Mouse (Mus musculus) intestine, embryonic 15.5 days (tissue): ENCODE measurements around the gene Galnt2. TPM values are rescaled to one million over a fixed set of nuclear protein-coding genes. Genes with fewer than 3 reads are reported as not detected.
A peak's percentile ranks its signal among the peaks of the same experiment; 100 is the strongest.

Experiments
- ATAC-seq: fragments of 200-750 bp; cut with Nextera tagmentation; 2 replicates; pipeline ENCODE4 v1.8.0; 2017; ENCODE audit warnings: moderate TSS enrichment, moderate library complexity
- H3K27ac ChIP-seq: fragments of 300-500 bp; sonication (generic); 2 replicates; pipeline ENCODE4 v1.5.1; 2015; ENCODE audit warnings: mild to moderate bottlenecking, inconsistent platforms
- H3K27me3 ChIP-seq: fragments of 300-500 bp; sonication (generic); replicated peaks from 2 replicates; pipeline ENCODE4 v1.6.1; 2015; ENCODE audit warnings: inconsistent platforms
- H3K36me3 ChIP-seq: fragments of 300-500 bp; sonication (generic); 2 replicates; pipeline ENCODE4 v1.6.1; 2015; ENCODE audit warnings: inconsistent platforms
- H3K4me1 ChIP-seq: fragments of 300-500 bp; sonication (generic); replicated peaks from 2 replicates; pipeline ENCODE4 v1.6.1; 2015; ENCODE audit warnings: inconsistent platforms
- H3K4me2 ChIP-seq: fragments of 300-500 bp; sonication (generic); replicated peaks from 2 replicates; pipeline ENCODE4 v1.6.1; 2015; ENCODE audit warnings: mild to moderate bottlenecking, inconsistent platforms
- H3K4me3 ChIP-seq: fragments of 300-500 bp; sonication (generic); replicated peaks from 2 replicates; pipeline ENCODE4 v1.5.1; 2015; ENCODE audit warnings: inconsistent platforms
- H3K9ac ChIP-seq: fragments of 300-500 bp; sonication (generic); 2 replicates; pipeline ENCODE4 v1.6.1; 2015; ENCODE audit warnings: inconsistent platforms
- H3K9me3 ChIP-seq: fragments of 300-500 bp; sonication (generic); 2 replicates; pipeline ENCODE4 v1.6.1; 2016; ENCODE audit warnings: inconsistent platforms
- WGBS: fragments of 180-500 bp; shearing (Covaris S2); methylation state at CpG from one replicate; pipeline ENCODE4 v1.1.7; 2015; 5-methylcytosine and 5-hydroxymethylcytosine counted together
- polyA plus RNA-seq: library from polyadenylated mRNA; unstranded; fragments of >200 nt; fragmentation: Nextera tagmentation; extraction: Ambion mirVana; gene quantifications from 2 replicates; pipeline ENCODE4 v1.2.1, GENCODE M21; 2015

The Galnt2 gene
- polyA plus RNA-seq, 1 experiment from 2014 or later, result 66.9 TPM

GRCm38 (mm10) chr8:124303211-124303902, 72.2 kb downstream of the Galnt2 start:
- Histone ChIP-seq H3K4me2 (no peak overlapping the region), H3K4me3 (no peak overlapping the region), H3K9me3 (no peaks in the 10 kb centered on the region), H3K27ac (no peak overlapping the region), H3K4me1 (peaks cover 5% of the 10 kb centered on the region; the same call in 1 of the 2 replicates), H3K9ac (no peak overlapping the region), H3K36me3 (no peaks in the 10 kb centered on the region), H3K27me3 (no peaks in the 10 kb centered on the region)
- no peak for ATAC-seq
- WGBS, result 84% methylated on average over 15 of the region's 15 CpGs

GRCm38 (mm10) chr8:124304141-124304540, 73.0 kb downstream of the Galnt2 start:
- no peak for ATAC-seq
- no peak overlapping the region for H3K9ac ChIP-seq
- H3K4me1 ChIP-seq, result peaks cover 5% of the 10 kb centered on the region; the same call in 1 of the 2 replicates

DNA sequence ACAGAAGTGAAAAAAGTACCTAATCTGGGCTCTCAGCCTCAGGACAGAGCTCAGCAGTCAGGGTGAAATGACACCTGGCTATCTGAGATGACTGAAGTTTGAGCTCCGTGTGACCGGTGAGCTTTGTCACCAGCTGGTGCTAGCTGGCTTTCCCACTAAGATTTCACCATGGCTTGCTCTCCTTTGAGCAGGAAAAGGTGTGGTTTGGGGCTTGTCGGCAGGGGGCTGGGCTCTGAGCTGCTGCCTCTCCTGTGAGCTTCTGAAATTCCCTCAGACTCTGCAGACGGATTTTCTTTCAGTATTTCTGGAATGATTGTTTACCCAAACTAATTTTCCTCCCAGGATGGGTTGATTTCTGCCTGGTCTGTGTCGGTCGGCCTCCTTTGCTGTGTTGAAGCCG, 75.4 kb downstream of the Galnt2 start:
- Histone ChIP-seq H3K4me3 (no peak overlapping the region), H3K4me2 (no peak overlapping the region), H3K27ac (0 out of 2 replicates have a peak overlapping the region, but pooled peaks have one; percentile 28), H3K4me1 (peaks cover 5% of the 10 kb centered on the region; the same call in 1 of the 2 replicates), H3K36me3 (no peaks in the 10 kb centered on the region), H3K9ac (no peak overlapping the region), H3K27me3 (no peaks in the 10 kb centered on the region), H3K9me3 (no peaks in the 10 kb centered on the region)
- WGBS, result 39% methylated on average over 7 of the region's 7 CpGs
- ATAC-seq, result no peak

More at GRCm38 (mm10) chr8:124304141-124304540, 73.0 kb downstream of the Galnt2 start:
- Histone ChIP-seq H3K4me2 (no peak overlapping the region), H3K27ac (no peak overlapping the region), H3K4me3 (no peak overlapping the region), H3K9me3 (no peaks in the 10 kb centered on the region), H3K36me3 (no peaks in the 10 kb centered on the region), H3K27me3 (no peaks in the 10 kb centered on the region)
- WGBS, result 87% methylated on average over 4 of the region's 4 CpGs

DNA sequence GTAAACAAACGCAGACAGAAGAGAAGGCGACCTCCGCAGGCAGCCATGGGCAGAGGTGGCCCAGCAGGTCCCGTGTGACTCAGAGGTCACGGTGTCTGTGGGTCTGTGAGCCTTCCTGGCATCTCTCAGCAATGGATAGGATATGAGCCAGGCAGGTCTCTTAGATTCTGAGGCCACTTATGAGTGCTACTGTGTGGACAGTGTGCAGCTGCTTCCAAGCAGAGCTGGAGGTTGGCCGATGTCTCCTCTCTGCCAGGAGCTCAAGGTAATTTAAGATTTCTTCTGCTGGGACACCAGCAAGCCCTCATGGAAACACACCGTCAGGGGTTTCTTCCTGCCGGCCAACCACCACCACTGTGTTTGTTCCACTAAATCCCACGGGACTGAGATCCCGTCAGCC, 76.5 kb downstream of the Galnt2 start:
- 84% methylated on average over 10 of the region's 10 CpGs for WGBS
- Histone ChIP-seq H3K4me3 (no peak overlapping the region), H3K4me2 (no peak overlapping the region), H3K27ac (no peak overlapping the region), H3K4me1 (peaks cover 5% of the 10 kb centered on the region; the same call in 1 of the 2 replicates), H3K9me3 (no peaks in the 10 kb centered on the region), H3K36me3 (no peaks in the 10 kb centered on the region), H3K9ac (no peak overlapping the region), H3K27me3 (no peaks in the 10 kb centered on the region)
- ATAC-seq, result no peak

GRCm38 (mm10) chr8:124310509-124310908, 79.3 kb downstream of the Galnt2 start:
- Histone ChIP-seq H3K4me2 (no peak overlapping the region), H3K4me3 (no peak overlapping the region), H3K9ac (no peak overlapping the region), H3K27me3 (no peaks in the 10 kb centered on the region), H3K9me3 (no peaks in the 10 kb centered on the region), H3K4me1 (peaks cover 14% of the 10 kb centered on the region), H3K27ac (no peak overlapping the region), H3K36me3 (no peaks in the 10 kb centered on the region)
- ATAC-seq, result no peak
- WGBS, result 90% methylated on average over 13 of the region's 13 CpGs

- no peak for ATAC-seq
- no peak overlapping the region for H3K4me2 ChIP-seq
- no peak overlapping the region for H3K27ac ChIP-seq
- H3K9ac ChIP-seq, result no peak overlapping the region
- no peaks in the 10 kb centered on the region for H3K36me3 ChIP-seq
- H3K4me1 ChIP-seq, result peaks cover 14% of the 10 kb centered on the region
- H3K9me3 ChIP-seq, result no peaks in the 10 kb centered on the region
- WGBS, result 91% methylated on average over 6 of the region's 6 CpGs
- no peak overlapping the region for H3K4me3 ChIP-seq
- no peaks in the 10 kb centered on the region for H3K27me3 ChIP-seq
These were observed 79.9 kb downstream of the Galnt2 start for GRCm38 (mm10) chr8:124311111-124311510.

- no peak overlapping the region for H3K27ac ChIP-seq
- no peak overlapping the region for H3K4me3 ChIP-seq
- no peak for ATAC-seq
- no peaks in the 10 kb centered on the region for H3K27me3 ChIP-seq
- no peak overlapping the region for H3K4me2 ChIP-seq
- peaks cover 9% of the 10 kb centered on the region; the same call in 1 of the 2 replicates for H3K4me1 ChIP-seq
- no peak overlapping the region for H3K9ac ChIP-seq
- 93% methylated on average over 17 of the region's 17 CpGs for WGBS
- H3K36me3 ChIP-seq, result no peaks in the 10 kb centered on the region
- no peaks in the 10 kb centered on the region for H3K9me3 ChIP-seq
These were observed 80.5 kb downstream of the Galnt2 start for GRCm38 (mm10) chr8:124311723-124312122.

GRCm38 (mm10) chr8:124312228-124312627, 81.0 kb downstream of the Galnt2 start:
- Histone ChIP-seq H3K4me2 (no peak overlapping the region), H3K4me1 (peaks cover 13% of the 10 kb centered on the region), H3K36me3 (no peaks in the 10 kb centered on the region), H3K4me3 (no peak overlapping the region), H3K9me3 (no peaks in the 10 kb centered on the region), H3K27ac (no peak overlapping the region), H3K9ac (no peak overlapping the region), H3K27me3 (no peaks in the 10 kb centered on the region)
- 89% methylated on average over 10 of the region's 10 CpGs for WGBS
- no peak for ATAC-seq

DNA sequence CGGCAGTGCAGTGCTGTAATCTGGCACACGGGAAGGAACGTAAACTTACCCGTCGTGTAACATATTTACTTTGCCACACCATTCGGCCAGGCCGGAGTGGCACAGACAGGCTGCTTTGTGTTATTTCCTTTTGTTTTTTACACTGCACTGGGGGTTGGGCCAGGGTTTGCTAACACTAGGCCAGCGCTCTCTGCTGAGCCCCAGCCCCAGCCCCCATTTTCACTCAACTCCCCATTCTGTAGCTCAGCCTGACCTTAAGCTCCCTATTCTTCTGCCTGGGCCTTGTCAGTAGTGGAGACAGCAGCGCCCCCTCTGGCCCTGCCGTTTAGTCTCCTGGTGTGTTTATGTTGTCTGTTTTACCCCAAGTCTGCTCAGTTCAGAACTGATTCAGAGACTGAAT, 83.6 kb downstream of the Galnt2 start:
- ATAC-seq, result no peak
- H3K27ac ChIP-seq, result 0 out of 2 replicates have a peak overlapping the region, but pooled peaks have one; percentile 1
- H3K9me3 ChIP-seq, result no peaks in the 10 kb centered on the region
- no peaks in the 10 kb centered on the region for H3K27me3 ChIP-seq
- peaks cover 19% of the 10 kb centered on the region for H3K4me1 ChIP-seq
- H3K36me3 ChIP-seq, result no peaks in the 10 kb centered on the region
- no peak overlapping the region for H3K4me3 ChIP-seq
- WGBS, result 32% methylated on average over 10 of the region's 10 CpGs
- H3K4me2 ChIP-seq, result no peak overlapping the region
- H3K9ac ChIP-seq, result no peak overlapping the region

GRCm38 (mm10) chr8:124316466-124317136, 85.4 kb downstream of the Galnt2 start:
- Histone ChIP-seq H3K36me3 (no peaks in the 10 kb centered on the region), H3K27ac (no peak overlapping the region), H3K4me2 (no peak overlapping the region), H3K9ac (no peak overlapping the region; the same call in 1 of the 2 replicates), H3K27me3 (no peaks in the 10 kb centered on the region), H3K4me3 (no peak overlapping the region), H3K4me1 (peaks cover 22% of the 10 kb centered on the region), H3K9me3 (no peaks in the 10 kb centered on the region)
- ATAC-seq, result no peak
- 54% methylated on average over 12 of the region's 12 CpGs for WGBS

DNA sequence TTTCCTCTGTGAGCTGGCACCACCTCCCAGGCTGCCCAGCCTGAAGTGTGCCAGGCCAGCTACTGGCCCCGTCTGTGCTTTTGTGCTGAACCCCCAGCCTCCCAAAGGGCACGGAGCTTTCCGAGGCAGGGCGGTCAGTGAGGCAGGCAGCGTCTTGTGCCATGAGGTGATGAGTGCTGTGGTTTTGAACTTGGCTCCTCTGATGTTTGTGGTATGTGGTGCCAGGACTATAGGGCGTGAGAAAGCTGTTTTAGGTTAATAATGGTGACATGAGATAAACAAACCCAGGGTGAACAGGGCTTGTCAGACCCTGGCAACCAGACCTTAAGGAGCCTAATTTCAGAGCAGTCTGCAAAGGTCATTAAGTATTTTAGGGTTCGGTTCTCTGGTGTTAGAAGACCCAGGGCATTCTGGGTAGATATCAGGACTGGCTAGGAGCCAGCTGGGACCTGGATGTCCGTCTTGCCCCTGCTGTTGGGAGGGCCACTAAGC, 86.0 kb downstream of the Galnt2 start:
- no peaks in the 10 kb centered on the region for H3K27me3 ChIP-seq
- H3K9ac ChIP-seq, result no peak overlapping the region
- ATAC-seq, result no peak
- peaks cover 24% of the 10 kb centered on the region for H3K4me1 ChIP-seq
- WGBS, result 59% methylated on average over 8 of the region's 8 CpGs
- no peak overlapping the region for H3K4me2 ChIP-seq
- H3K27ac ChIP-seq, result no peak overlapping the region
- no peaks in the 10 kb centered on the region for H3K36me3 ChIP-seq
- H3K4me3 ChIP-seq, result no peak overlapping the region
- no peaks in the 10 kb centered on the region for H3K9me3 ChIP-seq

- Histone ChIP-seq H3K4me2 (no peak overlapping the region), H3K27ac (no peak overlapping the region)
These were observed 86.6 kb downstream of the Galnt2 start for GRCm38 (mm10) chr8:124317821-124318220.

More at GRCm38 (mm10) chr8:124317821-124318220, 86.6 kb downstream of the Galnt2 start:
- no peaks in the 10 kb centered on the region for H3K36me3 ChIP-seq
- H3K9ac ChIP-seq, result no peak overlapping the region
- ATAC-seq, result no peak
- H3K9me3 ChIP-seq, result no peaks in the 10 kb centered on the region
- no peaks in the 10 kb centered on the region for H3K27me3 ChIP-seq
- H3K4me3 ChIP-seq, result no peak overlapping the region
- peaks cover 24% of the 10 kb centered on the region for H3K4me1 ChIP-seq
- WGBS, result 80% methylated on average over 6 of the region's 6 CpGs
